Mouse (Mus musculus): ENCODE data around the gene Hnf1a. TPM values are rescaled to one million over a fixed set of nuclear protein-coding genes. Genes with fewer than 3 reads are reported as not detected.

Gene Hnf1a
- polyA plus RNA-seq (2015; fragmentation: Nextera tagmentation; extraction: Ambion mirVana): 0.05 and 0.06 TPM in 2 replicates

DNA sequence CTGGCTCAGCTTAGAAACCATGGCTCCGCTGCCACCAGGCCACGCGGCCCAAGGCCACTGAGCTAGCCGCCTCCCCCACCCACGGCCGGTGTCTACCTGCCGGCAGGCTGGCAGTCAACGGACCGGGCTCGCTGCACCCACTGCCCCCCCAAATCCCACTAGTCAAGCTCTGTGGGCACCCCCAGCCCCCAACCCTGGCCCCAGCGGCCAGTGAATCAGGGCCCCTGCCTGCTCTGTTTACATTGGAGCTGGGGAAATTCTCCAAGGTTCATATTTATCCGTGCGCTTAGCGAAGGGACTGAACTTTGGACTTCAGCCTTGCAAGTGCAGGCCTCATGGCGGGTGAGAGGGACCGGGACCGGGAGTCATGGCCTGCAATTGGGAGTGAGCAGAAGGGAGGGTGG lies at the start of gene Hnf1a:
Gene Hnf1a, minus strand, starts transcription at position 271 of the 404 bp plus-strand sequence.
- Histone ChIP-seq H3K4me3 (no peak within 1 kb of the TSS), H3K27me3 (no peaks in the 10 kb centered on the region), H3K36me3 (ENCODE audit: poor library complexity, severe bottlenecking) (no peaks in the 10 kb centered on the region), H3K4me2 (no peak within 1 kb of the TSS), H3K4me1 (0 out of 2 replicates have a peak, but pooled peaks cover 5% of the 10 kb centered on the region), H3K9ac (no peak within 1 kb of the TSS), H3K27ac (no peak within 1 kb of the TSS), H3K9me3 (replicated peaks) (no peaks in the 10 kb centered on the region)
- no peak for ATAC-seq
- 86% methylated on average over 17 of the region's 17 CpGs for WGBS

DNA sequence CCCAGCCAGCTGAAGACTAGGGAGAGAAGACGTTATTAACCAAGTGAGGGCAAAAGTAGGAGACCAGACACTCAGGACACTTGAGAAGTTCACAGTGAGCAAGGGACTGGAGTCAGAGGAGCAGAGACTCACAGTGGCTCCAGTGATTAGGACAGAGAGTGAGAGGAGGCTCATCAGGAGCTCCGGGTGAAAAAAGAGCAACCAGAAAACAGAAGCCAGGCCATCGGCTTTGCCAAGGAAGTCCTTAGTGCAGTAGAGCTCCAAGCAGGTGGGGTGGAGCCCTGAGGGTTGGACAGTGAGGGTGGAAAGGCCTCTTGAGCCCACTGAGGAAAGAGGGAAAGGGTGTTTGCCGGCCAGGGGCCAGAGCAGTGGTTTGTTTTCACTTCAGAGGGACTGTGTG lies 47.9 kb upstream of the Hnf1a start:
- no peaks in the 10 kb centered on the region for H3K27me3 ChIP-seq
- no peak overlapping the region for H3K4me3 ChIP-seq
- H3K4me2 ChIP-seq: no peak overlapping the region
- H3K27ac ChIP-seq: peak overlapping the region; percentile 0; the same call in 1 of the 2 replicates
- ATAC-seq: no peak
- WGBS: 82% methylated on average over 4 of the region's 4 CpGs
- H3K9ac ChIP-seq: no peak overlapping the region
- 0 out of 2 replicates have a peak, but pooled peaks cover 5% of the 10 kb centered on the region for H3K36me3 ChIP-seq (ENCODE audit: poor library complexity, severe bottlenecking)
- no peaks in the 10 kb centered on the region for H3K9me3 ChIP-seq (replicated peaks)
- peaks cover 9% of the 10 kb centered on the region for H3K4me1 ChIP-seq

DNA sequence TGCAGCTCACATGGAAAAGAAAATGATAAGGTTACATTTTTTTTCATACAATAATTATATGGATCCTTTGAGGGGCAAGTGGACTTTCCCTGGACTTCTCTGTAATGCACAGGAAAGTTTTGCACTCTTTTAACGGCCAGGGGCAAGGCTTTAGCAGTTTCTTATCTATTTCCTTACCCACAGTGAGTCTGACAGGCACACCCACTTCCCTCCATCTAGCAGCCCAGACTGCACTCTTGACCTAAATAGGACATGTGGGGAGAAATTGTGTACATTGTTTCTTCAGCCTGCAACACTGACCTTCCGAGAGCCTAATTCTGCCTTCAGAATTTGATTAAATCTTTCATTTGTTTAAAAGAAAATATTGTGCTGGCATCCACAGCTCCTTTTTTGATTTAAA lies 47.4 kb upstream of the Hnf1a start:
- no peaks in the 10 kb centered on the region for H3K27me3 ChIP-seq

DNA sequence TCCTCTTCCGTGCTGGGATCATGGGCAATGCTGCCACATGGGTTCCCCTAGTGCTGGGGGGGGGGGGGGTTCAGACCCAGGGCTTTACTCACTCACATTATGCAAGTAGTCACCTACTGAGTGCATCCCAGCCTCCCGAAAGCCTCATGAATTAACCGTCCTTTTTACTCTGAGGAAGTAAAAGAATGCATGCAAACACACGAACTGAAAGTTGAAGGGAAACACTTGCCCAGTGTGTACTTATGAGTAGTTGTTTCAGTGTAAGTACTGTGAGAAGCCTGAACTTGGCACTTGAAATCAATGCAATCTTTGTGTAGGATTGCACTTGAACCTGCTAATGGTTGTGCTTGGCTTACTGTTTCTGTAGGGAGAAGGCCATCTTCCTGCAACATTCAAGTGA lies 44.2 kb upstream of the Hnf1a start:
- Histone ChIP-seq H3K27ac (no peak overlapping the region), H3K27me3 (no peaks in the 10 kb centered on the region), H3K9me3 (replicated peaks) (no peaks in the 10 kb centered on the region), H3K4me3 (no peak overlapping the region), H3K9ac (no peak overlapping the region), H3K4me1 (peaks cover 32% of the 10 kb centered on the region), H3K4me2 (no peak overlapping the region), H3K36me3 (ENCODE audit: poor library complexity, severe bottlenecking) (no peaks in the 10 kb centered on the region)
- no peak for ATAC-seq
- WGBS: 45% methylated on average over 4 of the region's 4 CpGs

More for the DNA sequence above, 47.4 kb upstream of the Hnf1a start:
- Histone ChIP-seq H3K9me3 (replicated peaks) (no peaks in the 10 kb centered on the region), H3K36me3 (ENCODE audit: poor library complexity, severe bottlenecking) (0 out of 2 replicates have a peak, but pooled peaks cover 5% of the 10 kb centered on the region), H3K27ac (no peak overlapping the region), H3K9ac (no peak overlapping the region), H3K4me3 (no peak overlapping the region), H3K4me1 (peaks cover 14% of the 10 kb centered on the region), H3K4me2 (no peak overlapping the region)
- 83% methylated on average over 2 of the region's 2 CpGs for WGBS
- no peak for ATAC-seq

DNA sequence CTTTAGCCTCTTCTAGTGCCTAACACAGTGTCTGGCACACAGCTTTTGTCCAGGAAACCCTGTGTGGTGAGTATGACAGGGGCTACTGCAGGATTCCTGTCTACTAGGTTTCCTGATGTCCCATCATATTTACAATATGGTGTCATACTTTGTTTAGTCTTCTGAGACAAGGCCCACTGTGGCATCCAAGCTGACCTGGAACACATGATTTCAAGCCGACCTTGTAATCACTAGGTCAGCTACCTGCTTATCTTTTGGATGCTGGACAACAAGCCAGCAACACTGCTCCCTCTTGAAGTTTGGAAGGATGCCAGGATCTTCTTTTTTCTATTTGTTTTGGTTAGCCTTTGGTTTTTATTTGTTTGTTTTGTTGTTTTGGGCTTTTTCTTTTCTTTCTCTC lies 43.7 kb upstream of the Hnf1a start:
- no peak for ATAC-seq
- no peaks in the 10 kb centered on the region for H3K36me3 ChIP-seq (ENCODE audit: poor library complexity, severe bottlenecking)
- no peak overlapping the region for H3K4me3 ChIP-seq
- no peak overlapping the region for H3K27ac ChIP-seq
- no peak overlapping the region for H3K9ac ChIP-seq
- no peaks in the 10 kb centered on the region for H3K9me3 ChIP-seq (replicated peaks)
- peaks cover 32% of the 10 kb centered on the region for H3K4me1 ChIP-seq
- WGBS: 70% methylated on average over 1 of the region's 1 CpGs
- H3K4me2 ChIP-seq: 0 out of 2 replicates have a peak overlapping the region, but pooled peaks have one; percentile 1
- H3K27me3 ChIP-seq: no peaks in the 10 kb centered on the region

DNA sequence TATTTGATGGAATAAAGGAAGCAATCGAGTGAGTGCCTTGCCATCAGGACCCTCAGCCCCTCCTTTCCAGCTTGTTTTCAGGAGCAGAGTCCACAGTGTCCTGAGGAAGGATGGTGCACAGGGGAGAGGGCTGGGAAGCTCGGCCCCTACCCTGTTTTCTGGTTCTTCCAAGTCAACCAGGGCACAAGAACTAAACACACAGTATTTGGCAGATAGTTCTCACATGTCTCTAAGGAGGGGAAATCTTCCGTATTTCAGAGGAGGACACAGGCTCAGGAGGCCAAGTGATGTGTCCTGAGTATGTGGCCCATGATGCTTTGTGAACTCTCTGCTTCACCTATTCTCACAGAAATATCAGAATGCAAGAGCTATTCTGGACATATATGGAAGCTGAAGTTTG lies 42.5 kb upstream of the Hnf1a start:
- WGBS: 72% methylated on average over 3 of the region's 3 CpGs

DNA sequence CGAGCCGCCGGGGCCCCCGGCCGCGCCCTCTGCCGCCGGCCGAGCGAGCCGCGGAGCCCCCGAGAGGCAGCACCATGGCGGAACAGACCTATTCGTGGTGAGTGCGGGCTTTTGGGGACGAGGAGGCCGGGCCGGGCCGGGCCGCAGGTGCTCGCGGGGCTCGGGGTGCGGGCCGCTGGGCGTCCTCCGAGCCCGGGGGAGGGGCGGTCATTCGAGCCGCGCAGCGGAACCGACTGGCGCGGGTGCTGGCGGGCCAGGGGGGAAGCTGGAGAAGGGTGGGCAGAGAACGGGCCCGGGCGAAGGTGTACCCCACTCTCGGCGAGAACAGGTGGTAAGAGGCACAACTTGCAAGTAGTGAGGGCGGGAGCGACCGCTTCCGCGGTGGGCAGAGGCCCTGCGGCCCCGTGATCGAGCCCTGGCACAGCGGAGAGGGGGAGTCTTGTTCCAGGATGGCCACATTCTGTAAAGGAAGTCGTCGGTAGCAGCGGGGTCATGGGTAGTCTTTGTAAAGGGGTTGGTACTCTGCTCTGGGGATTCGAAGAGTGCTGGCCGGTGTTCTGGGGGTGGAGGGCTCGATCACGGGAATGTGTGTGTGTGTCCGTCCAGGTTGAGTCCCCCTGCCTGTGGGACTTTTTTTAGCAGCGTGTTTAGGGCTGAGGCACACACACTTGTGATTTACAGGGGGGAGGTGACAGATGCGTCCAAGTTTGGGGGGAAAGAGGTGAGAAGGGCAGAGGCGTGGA lies 40.8 kb upstream of the Hnf1a start:
- no peaks in the 10 kb centered on the region for H3K36me3 ChIP-seq (ENCODE audit: poor library complexity, severe bottlenecking)
- peak overlapping the region; percentile 99 for H3K4me3 ChIP-seq
- WGBS: under 1% methylated on average over 63 of the region's 63 CpGs
- H3K9ac ChIP-seq: peak overlapping the region; percentile 99
- peak overlapping the region; percentile 91 for H3K27ac ChIP-seq
- no peaks in the 10 kb centered on the region for H3K9me3 ChIP-seq (replicated peaks)
- no peaks in the 10 kb centered on the region for H3K27me3 ChIP-seq
- ATAC-seq: peak; percentile 56
- peaks cover 32% of the 10 kb centered on the region for H3K4me1 ChIP-seq
- H3K4me2 ChIP-seq: peak overlapping the region; percentile 94

More for the DNA sequence above, 42.5 kb upstream of the Hnf1a start:
- H3K9ac ChIP-seq: peak overlapping the region; percentile 99; the same call in 1 of the 2 replicates
- peaks cover 32% of the 10 kb centered on the region for H3K4me1 ChIP-seq
- no peaks in the 10 kb centered on the region for H3K27me3 ChIP-seq
- H3K27ac ChIP-seq: no peak overlapping the region
- no peaks in the 10 kb centered on the region for H3K9me3 ChIP-seq (replicated peaks)
- ATAC-seq: no peak
- no peaks in the 10 kb centered on the region for H3K36me3 ChIP-seq (ENCODE audit: poor library complexity, severe bottlenecking)
- no peak overlapping the region for H3K4me3 ChIP-seq
- peak overlapping the region; percentile 94 for H3K4me2 ChIP-seq

DNA sequence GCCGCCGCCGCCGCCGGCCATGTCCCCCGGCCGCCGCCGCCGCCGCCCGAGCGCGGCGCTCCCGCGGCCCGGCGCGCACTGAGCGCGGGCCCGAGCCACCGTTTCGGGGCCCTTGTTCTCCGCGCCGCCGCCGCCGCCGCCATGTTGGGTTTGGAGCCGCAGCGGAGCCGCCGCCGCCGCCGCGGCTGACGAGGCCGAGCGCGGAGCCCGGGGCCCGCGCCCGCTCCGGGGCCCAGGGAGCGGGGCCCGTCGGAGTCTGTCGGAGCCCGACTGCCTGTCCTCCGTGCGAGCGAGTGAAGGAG lies 40.3 kb upstream of the Hnf1a start:
- WGBS: under 1% methylated on average over 40 of the region's 57 CpGs
- no peaks in the 10 kb centered on the region for H3K36me3 ChIP-seq (ENCODE audit: poor library complexity, severe bottlenecking)
- ATAC-seq: no peak; the same call in 1 of the 2 replicates
- H3K4me3 ChIP-seq: peak overlapping the region; percentile 99
- H3K27me3 ChIP-seq: no peaks in the 10 kb centered on the region
- no peaks in the 10 kb centered on the region for H3K9me3 ChIP-seq (replicated peaks)
- peak overlapping the region; percentile 91 for H3K27ac ChIP-seq
- peak overlapping the region; percentile 99 for H3K9ac ChIP-seq
- peaks cover 32% of the 10 kb centered on the region for H3K4me1 ChIP-seq
- H3K4me2 ChIP-seq: peak overlapping the region; percentile 94

DNA sequence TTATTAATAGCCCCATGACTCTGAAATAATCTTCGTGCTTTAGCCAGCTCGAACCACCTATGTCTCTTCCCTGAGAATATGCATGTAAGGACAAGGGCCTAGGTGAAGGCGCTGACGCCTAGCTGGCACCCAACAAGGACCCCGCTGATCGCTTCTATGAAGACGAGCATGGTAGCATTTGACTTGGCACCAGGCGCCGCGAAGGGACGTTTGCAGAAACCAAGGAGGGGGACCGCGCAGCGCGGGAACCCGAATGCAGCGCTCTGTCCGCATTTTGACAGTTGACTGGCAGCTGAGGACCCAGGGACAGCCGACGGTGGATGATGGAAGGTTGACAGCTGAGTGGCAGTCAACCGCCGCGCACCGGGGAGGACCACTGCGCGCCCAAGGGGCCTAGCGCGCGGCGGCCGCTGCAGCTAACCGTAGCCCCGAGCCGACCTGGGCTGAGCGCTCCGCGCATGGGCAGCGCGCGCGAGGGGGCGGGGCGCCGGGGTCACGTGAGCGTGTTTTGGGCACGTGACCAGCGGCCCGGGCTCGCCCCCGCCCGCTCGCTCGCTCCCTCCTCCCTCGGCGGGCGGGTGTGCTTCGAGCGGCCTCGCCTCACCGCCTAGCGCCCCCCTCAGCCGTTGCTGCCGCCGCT lies 39.8 kb upstream of the Hnf1a start, which contains the start of gene Sppl3:
Gene Sppl3, plus strand, starts transcription at position 561 of the 640 bp plus-strand sequence.
- Histone ChIP-seq H3K4me1 (peaks cover 32% of the 10 kb centered on the region), H3K9me3 (replicated peaks) (no peaks in the 10 kb centered on the region), H3K4me2 (peak within 1 kb of the TSS; percentile 94), H3K36me3 (ENCODE audit: poor library complexity, severe bottlenecking) (no peaks in the 10 kb centered on the region), H3K27ac (peak within 1 kb of the TSS; percentile 91), H3K27me3 (no peaks in the 10 kb centered on the region), H3K9ac (peak within 1 kb of the TSS; percentile 99), H3K4me3 (peak within 1 kb of the TSS; percentile 99)
- 1% methylated on average over 52 of the region's 65 CpGs for WGBS
- peak; percentile 94 for ATAC-seq

DNA sequence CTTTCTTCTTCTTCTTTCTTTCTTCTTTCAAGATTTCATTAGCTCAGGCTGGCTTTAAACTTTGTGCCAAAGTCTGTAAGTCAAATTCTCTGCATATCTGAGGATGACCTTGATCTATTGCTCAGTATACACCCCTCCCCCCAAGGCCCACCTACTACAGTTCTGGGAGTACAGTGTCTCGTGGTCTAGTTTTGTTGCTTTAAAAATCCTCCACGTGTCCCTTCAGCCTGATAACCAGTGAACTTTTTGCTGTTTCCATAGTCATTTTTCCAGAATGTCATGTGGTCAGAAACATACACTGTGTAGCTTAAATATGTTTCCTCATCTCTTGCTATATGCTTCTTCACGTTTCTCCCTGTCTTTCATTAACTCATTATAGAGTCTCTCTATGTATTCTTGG lies 39.1 kb upstream of the Hnf1a start:
- Histone ChIP-seq H3K4me1 (peaks cover 29% of the 10 kb centered on the region), H3K4me3 (no peak overlapping the region; the same call in 1 of the 2 replicates), H3K36me3 (ENCODE audit: poor library complexity, severe bottlenecking) (no peaks in the 10 kb centered on the region), H3K27ac (no peak overlapping the region), H3K27me3 (no peaks in the 10 kb centered on the region), H3K4me2 (peak overlapping the region; percentile 78), H3K9ac (0 out of 2 replicates have a peak overlapping the region, but pooled peaks have one; percentile 99), H3K9me3 (replicated peaks) (no peaks in the 10 kb centered on the region)
- no peak for ATAC-seq
- WGBS: 63% methylated on average over 3 of the region's 3 CpGs

DNA sequence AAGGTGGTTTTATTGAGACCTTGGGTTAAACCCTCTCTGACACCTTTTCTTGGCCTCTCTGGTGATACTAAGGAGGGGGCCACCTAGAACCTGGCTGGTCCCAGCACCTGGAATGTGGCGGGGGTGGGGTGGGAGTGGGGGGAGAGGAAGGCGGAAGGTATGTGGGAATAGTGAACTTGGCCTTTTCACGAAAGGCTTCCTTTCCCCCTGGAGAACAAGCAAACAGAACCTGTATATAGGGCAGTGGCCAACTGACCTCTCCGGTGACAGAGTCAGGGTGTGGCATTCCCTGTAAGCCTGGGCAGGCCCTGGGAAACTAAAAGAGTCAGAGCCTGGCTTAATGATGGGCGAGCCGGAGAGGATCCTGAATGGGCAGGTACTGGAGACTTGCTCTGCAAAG lies 38.2 kb upstream of the Hnf1a start:
- no peak overlapping the region for H3K4me3 ChIP-seq
- H3K27me3 ChIP-seq: no peaks in the 10 kb centered on the region
- 93% methylated on average over 6 of the region's 6 CpGs for WGBS
- no peak overlapping the region for H3K4me2 ChIP-seq
- H3K4me1 ChIP-seq: peaks cover 24% of the 10 kb centered on the region
- H3K9ac ChIP-seq: no peak overlapping the region
- no peaks in the 10 kb centered on the region for H3K36me3 ChIP-seq (ENCODE audit: poor library complexity, severe bottlenecking)
- no peak for ATAC-seq
- no peaks in the 10 kb centered on the region for H3K9me3 ChIP-seq (replicated peaks)
- no peak overlapping the region for H3K27ac ChIP-seq

DNA sequence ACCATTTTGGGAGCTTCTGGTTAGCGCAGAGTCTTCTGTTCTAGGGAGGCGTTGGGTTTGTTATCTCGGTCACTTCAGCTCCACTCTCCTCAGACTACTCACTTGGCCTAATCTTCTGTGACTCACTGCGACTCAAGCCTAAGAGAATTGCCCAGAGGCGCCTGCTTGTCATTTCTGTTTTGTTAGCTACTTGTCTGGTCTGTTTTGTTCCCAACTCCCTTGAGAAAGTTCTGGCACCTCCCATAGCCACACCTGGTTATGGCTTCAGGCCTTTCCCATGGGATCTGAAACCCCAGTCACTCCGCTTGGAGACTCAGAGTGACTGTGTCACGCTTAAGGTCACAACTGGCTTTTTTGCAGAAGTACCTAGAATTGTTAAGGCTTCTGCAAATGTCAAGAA lies 37.4 kb upstream of the Hnf1a start:
- H3K27me3 ChIP-seq: no peaks in the 10 kb centered on the region
- H3K4me1 ChIP-seq: peaks cover 19% of the 10 kb centered on the region
- H3K9ac ChIP-seq: no peak overlapping the region
- H3K4me2 ChIP-seq: no peak overlapping the region
- ATAC-seq: no peak
- 93% methylated on average over 7 of the region's 7 CpGs for WGBS
- no peaks in the 10 kb centered on the region for H3K9me3 ChIP-seq (replicated peaks)
- H3K27ac ChIP-seq: no peak overlapping the region
- no peak overlapping the region for H3K4me3 ChIP-seq
- no peaks in the 10 kb centered on the region for H3K36me3 ChIP-seq (ENCODE audit: poor library complexity, severe bottlenecking)
